Mouse (Mus musculus): ENCODE measurements around the gene Pcsk4.

GRCm38 (mm10) chr10:80298571-80299281, 30.6 kb downstream of the Pcsk4 start:
- TF ChIP-seq POLR2A (IDR thresholded peaks at IDR 0.05; ENCODE audit: low read depth, low read length): no peak
- TF ChIP-seq CTCF (conservative IDR thresholded peaks at IDR 0.05; ENCODE audit: insufficient read depth, insufficient read length, low read depth, low read length): no peak
